Mouse (Mus musculus) hindbrain, embryonic 11.5 days (tissue): ENCODE data around the gene Epb41l1. TPM values are rescaled to one million over a fixed set of nuclear protein-coding genes. Genes with fewer than 3 reads are reported as not detected.

Source experiments
- ATAC-seq: fragments of 200-750 bp; cut with Nextera tagmentation; 2 replicates; pipeline ENCODE4 v1.8.0; 2017; ENCODE audit warnings: mild to moderate bottlenecking, moderate TSS enrichment, moderate library complexity; ENCODE audit not compliant: low FRiP score
- DNase-seq: peaks from one replicate; pipeline ENCODE4 v3.0.0-alpha.2; 2015; ENCODE audit warnings: low spot score
- H3K27ac ChIP-seq: fragments of 300-500 bp; sonication (generic); 2 replicates; pipeline ENCODE4 v1.5.1; 2014; ENCODE audit warnings: mild to moderate bottlenecking, low read depth, low read length
- H3K27me3 ChIP-seq: fragments of 300-500 bp; sonication (generic); 2 replicates; pipeline ENCODE4 v1.6.1; 2014; ENCODE audit warnings: mild to moderate bottlenecking, low read length, moderate library complexity, mixed read lengths; ENCODE audit not compliant: control insufficient read depth, insufficient read depth
- H3K36me3 ChIP-seq: fragments of 300-500 bp; sonication (generic); 2 replicates; pipeline ENCODE4 v1.6.1; 2014; ENCODE audit warnings: mild to moderate bottlenecking, low read length, moderate library complexity, mixed read lengths; ENCODE audit not compliant: control insufficient read depth, insufficient read depth
- H3K4me1 ChIP-seq: fragments of 300-500 bp; sonication (generic); replicated peaks from 2 replicates; pipeline ENCODE4 v1.6.1; 2014; ENCODE audit warnings: low read length, mixed read lengths; ENCODE audit not compliant: control insufficient read depth, insufficient read depth
- H3K4me2 ChIP-seq: fragments of 300-500 bp; sonication (generic); replicated peaks from 2 replicates; pipeline ENCODE4 v1.6.1; 2014; ENCODE audit warnings: mild to moderate bottlenecking, low read depth, low read length
- H3K4me3 ChIP-seq: fragments of 300-500 bp; sonication (generic); 2 replicates; pipeline ENCODE4 v1.5.1; 2014; ENCODE audit warnings: low read depth, low read length
- H3K9ac ChIP-seq: fragments of 300-500 bp; sonication (generic); 2 replicates; pipeline ENCODE4 v1.6.1; 2014; ENCODE audit warnings: low read depth, low read length
- H3K9me3 ChIP-seq: fragments of 300-500 bp; sonication (generic); 2 replicates; pipeline ENCODE4 v1.6.1; 2016; ENCODE audit warnings: low read length; ENCODE audit not compliant: control insufficient read depth
- WGBS: fragments of 180-500 bp; shearing (Covaris S2); extraction: QIAGEN DNeasy Blood & Tissue Kit; methylation state at CpG from one replicate; pipeline ENCODE4 v1.1.7; 2014; 5-methylcytosine and 5-hydroxymethylcytosine counted together
- polyA plus RNA-seq: library from polyadenylated mRNA; unstranded; fragments of >200 nt; fragmentation: Nextera tagmentation; extraction: Ambion mirVana; gene quantifications from 2 replicates; pipeline ENCODE4 v1.2.1, GENCODE M21; 2014

Epb41l1 gene
- polyA plus RNA-seq, 1 experiment from 2014 or later: 5.0 TPM

GRCm38 (mm10) chr2:156493766-156494165 is 73.1 kb downstream of the Epb41l1 start:
- H3K27me3 ChIP-seq: no peaks in the 10 kb centered on the region

DNA sequence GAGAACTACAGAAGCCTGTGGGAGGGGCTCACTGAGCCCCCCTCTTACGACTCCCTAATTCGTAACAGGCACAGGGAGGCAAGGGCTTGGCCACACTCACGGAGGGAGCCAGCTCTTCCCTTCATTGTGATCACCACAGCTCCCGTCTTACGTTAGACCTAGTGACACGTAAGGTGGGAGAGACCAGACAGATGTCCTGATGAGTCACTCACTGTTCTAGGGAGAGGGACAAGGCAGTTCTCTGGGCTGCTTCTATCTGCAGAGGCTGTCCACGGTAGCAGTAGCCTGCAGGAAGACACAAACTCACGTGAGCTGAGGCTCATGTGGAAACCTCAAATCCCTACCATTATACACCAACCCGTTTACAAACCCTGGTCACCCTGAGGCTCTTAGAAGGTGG is 73.8 kb downstream of the Epb41l1 start:
- no peak overlapping the region for H3K27ac ChIP-seq
- no peak overlapping the region for H3K4me3 ChIP-seq
- no peak for DNase-seq
- WGBS: 74% methylated on average over 9 of the region's 9 CpGs
- no peak for ATAC-seq
- H3K9ac ChIP-seq: no peak overlapping the region
- no peaks in the 10 kb centered on the region for H3K36me3 ChIP-seq
- H3K4me1 ChIP-seq: peaks cover 12% of the 10 kb centered on the region
- H3K27me3 ChIP-seq: no peaks in the 10 kb centered on the region
- no peaks in the 10 kb centered on the region for H3K9me3 ChIP-seq
- H3K4me2 ChIP-seq: no peak overlapping the region

More at GRCm38 (mm10) chr2:156493766-156494165, 73.1 kb downstream of the Epb41l1 start:
- H3K4me2 ChIP-seq: no peak overlapping the region
- DNase-seq (peak; percentile 43), ATAC-seq (peak; percentile 56)
- H3K9ac ChIP-seq: no peak overlapping the region
- peaks cover 12% of the 10 kb centered on the region for H3K4me1 ChIP-seq
- H3K36me3 ChIP-seq: no peaks in the 10 kb centered on the region
- H3K9me3 ChIP-seq: no peaks in the 10 kb centered on the region
- H3K27ac ChIP-seq: 0 out of 2 replicates have a peak overlapping the region, but pooled peaks have one; percentile 36
- H3K4me3 ChIP-seq: no peak overlapping the region
- 38% methylated on average over 9 of the region's 9 CpGs for WGBS

DNA sequence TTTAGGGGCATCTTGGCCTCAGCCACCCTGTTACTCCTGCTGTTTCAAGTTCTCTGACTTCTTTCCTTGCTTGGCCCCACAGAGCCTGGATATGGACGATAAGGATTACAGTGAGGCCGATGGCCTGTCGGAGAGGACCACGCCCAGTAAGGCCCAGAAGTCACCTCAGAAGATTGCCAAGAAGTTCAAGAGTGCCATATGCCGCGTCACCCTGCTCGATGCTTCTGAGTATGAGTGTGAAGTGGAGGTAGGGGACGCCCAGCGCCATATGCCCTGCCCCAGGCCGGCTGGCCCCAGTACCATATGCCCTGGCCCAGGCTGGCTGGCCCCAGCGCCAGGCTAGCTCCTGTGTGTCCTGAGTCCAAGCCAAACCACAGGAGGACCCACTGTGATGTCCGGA is 74.2 kb downstream of the Epb41l1 start:
- Histone ChIP-seq H3K9me3 (no peaks in the 10 kb centered on the region), H3K4me3 (no peak overlapping the region), H3K27me3 (no peaks in the 10 kb centered on the region), H3K9ac (no peak overlapping the region), H3K27ac (no peak overlapping the region), H3K36me3 (no peaks in the 10 kb centered on the region), H3K4me1 (peaks cover 12% of the 10 kb centered on the region), H3K4me2 (no peak overlapping the region)
- no peak for ATAC-seq
- no peak for DNase-seq
- 91% methylated on average over 12 of the region's 12 CpGs for WGBS

GRCm38 (mm10) chr2:156496816-156497566 is 76.3 kb downstream of the Epb41l1 start:
- ATAC-seq: no peak
- WGBS: 30% methylated on average over 5 of the region's 5 CpGs
- Histone ChIP-seq H3K4me3 (no peak overlapping the region), H3K27ac (no peak overlapping the region), H3K9ac (no peak overlapping the region), H3K4me2 (no peak overlapping the region), H3K4me1 (peaks cover 12% of the 10 kb centered on the region), H3K27me3 (no peaks in the 10 kb centered on the region), H3K36me3 (no peaks in the 10 kb centered on the region), H3K9me3 (no peaks in the 10 kb centered on the region)
- no peak for DNase-seq

DNA sequence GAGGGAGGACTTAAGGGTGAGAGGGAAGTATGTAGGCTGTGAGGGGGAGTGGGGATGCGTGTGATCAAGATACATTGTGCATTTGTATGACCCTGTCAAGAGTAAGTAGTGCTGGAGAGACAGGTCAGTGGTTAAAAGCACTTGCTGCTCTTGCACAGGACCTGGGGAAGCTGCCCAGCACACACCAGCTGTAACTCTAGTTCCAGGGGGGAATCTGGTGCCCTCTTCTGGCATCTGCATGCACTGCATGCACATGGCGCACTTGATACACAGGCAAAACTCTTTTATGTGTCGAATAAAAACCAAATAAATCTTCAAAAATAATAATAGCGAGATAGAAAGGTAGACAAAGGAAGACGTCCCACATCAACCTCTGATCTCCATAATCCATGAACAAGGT is 77.2 kb downstream of the Epb41l1 start:
- Histone ChIP-seq H3K9me3 (no peaks in the 10 kb centered on the region), H3K4me3 (no peak overlapping the region), H3K4me1 (peaks cover 10% of the 10 kb centered on the region), H3K36me3 (no peaks in the 10 kb centered on the region), H3K4me2 (no peak overlapping the region), H3K27ac (no peak overlapping the region), H3K9ac (no peak overlapping the region), H3K27me3 (no peaks in the 10 kb centered on the region)
- 47% methylated on average over 5 of the region's 5 CpGs for WGBS
- ATAC-seq (no peak), DNase-seq (peak; percentile 76)

DNA sequence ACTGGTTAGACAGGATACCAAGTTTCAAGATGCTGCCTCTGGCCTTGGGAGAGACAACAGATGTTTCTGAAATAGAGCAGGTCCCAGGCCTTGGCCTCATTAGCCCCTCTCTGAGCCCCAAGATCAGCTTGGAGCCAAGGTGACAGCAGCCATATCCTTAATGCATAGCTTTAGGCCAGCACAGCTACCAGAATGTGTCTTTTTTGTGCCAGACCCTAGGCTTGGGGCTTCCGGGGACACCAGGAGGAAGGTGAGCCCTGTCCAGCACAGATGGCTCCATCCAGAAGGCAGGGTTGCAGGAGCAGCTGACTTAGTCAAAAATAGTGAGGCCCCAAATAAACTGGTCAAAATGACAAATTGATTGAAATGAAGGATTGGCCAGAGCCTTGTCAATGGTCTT is 80.3 kb downstream of the Epb41l1 start:
- ATAC-seq (no peak), DNase-seq (no peak)
- WGBS: 88% methylated on average over 1 of the region's 1 CpGs
- no peaks in the 10 kb centered on the region; the same call in 1 of the 2 replicates for H3K4me1 ChIP-seq
- H3K9me3 ChIP-seq: no peaks in the 10 kb centered on the region
- no peak overlapping the region for H3K9ac ChIP-seq
- no peak overlapping the region for H3K27ac ChIP-seq
- no peak overlapping the region for H3K4me2 ChIP-seq
- no peak overlapping the region for H3K4me3 ChIP-seq
- no peaks in the 10 kb centered on the region for H3K27me3 ChIP-seq
- no peaks in the 10 kb centered on the region for H3K36me3 ChIP-seq

- H3K36me3 ChIP-seq: no peaks in the 10 kb centered on the region
- H3K27me3 ChIP-seq: no peaks in the 10 kb centered on the region
Observed at GRCm38 (mm10) chr2:156505533-156505932, 84.8 kb downstream of the Epb41l1 start.

GRCm38 (mm10) chr2:156512028-156512427 is 91.3 kb downstream of the Epb41l1 start:
- H3K9me3 ChIP-seq: no peaks in the 10 kb centered on the region
- 79% methylated on average over 7 of the region's 7 CpGs for WGBS
- H3K27ac ChIP-seq: no peak overlapping the region
- no peak overlapping the region for H3K4me2 ChIP-seq
- H3K36me3 ChIP-seq: no peaks in the 10 kb centered on the region
- H3K4me1 ChIP-seq: no peaks in the 10 kb centered on the region
- ATAC-seq (no peak), DNase-seq (no peak)
- H3K4me3 ChIP-seq: no peak overlapping the region
- H3K9ac ChIP-seq: no peak overlapping the region
- H3K27me3 ChIP-seq: no peaks in the 10 kb centered on the region

More at GRCm38 (mm10) chr2:156505533-156505932, 84.8 kb downstream of the Epb41l1 start:
- Histone ChIP-seq H3K27ac (no peak overlapping the region), H3K4me1 (no peaks in the 10 kb centered on the region), H3K4me2 (no peak overlapping the region), H3K9me3 (no peaks in the 10 kb centered on the region), H3K9ac (no peak overlapping the region), H3K4me3 (no peak overlapping the region)
- DNase-seq (no peak), ATAC-seq (no peak)
- WGBS: 94% methylated on average over 13 of the region's 13 CpGs

DNA sequence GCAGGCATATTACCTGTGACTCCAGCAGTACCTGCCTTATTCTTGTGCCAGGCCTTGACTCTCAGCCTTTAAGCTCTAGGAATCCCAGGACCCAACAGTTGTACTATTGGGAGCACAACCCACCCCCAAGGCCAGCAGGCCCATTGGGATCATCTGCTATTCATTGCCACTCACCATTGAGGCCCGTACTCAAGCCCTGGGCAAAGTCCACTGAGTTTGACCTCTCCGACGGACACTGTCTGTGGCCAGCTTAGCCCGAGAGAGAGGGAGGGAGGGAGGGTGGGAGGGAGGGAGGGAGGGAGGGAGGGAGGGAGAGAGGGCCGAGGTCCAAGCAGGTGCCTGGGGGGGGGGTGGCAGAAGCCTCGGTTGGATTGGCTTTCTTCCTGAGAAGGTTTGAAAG is 91.9 kb downstream of the Epb41l1 start:
- Histone ChIP-seq H3K27ac (no peak overlapping the region), H3K9me3 (no peaks in the 10 kb centered on the region), H3K4me2 (no peak overlapping the region), H3K36me3 (no peaks in the 10 kb centered on the region), H3K4me1 (no peaks in the 10 kb centered on the region), H3K4me3 (no peak overlapping the region), H3K9ac (no peak overlapping the region), H3K27me3 (no peaks in the 10 kb centered on the region)
- no peak for ATAC-seq
- WGBS: 68% methylated on average over 5 of the region's 6 CpGs
- no peak for DNase-seq
